15 mouse cellular contexts compared by ENCODE assay signal in genomic region chr13:25858207-25858606, GRCm38 (mm10).
"Had no signal": no experiment of that assay in that cellular context is flagged by ENCODE, and none has a peak within 500 bp of the region (broad histone marks: within the 10 kb centered on the region; RNA-seq: fewer than 3 reads in every experiment).

No protein-coding gene starts in this region.

- H3K9ac ChIP-seq: liver, embryonic 13.5 days; liver, embryonic 15.5 days; liver, postnatal 0 days; lung, embryonic 15.5 days; midbrain, embryonic 13.5 days; midbrain, embryonic 15.5 days; neural tube, embryonic 12.5 days had no signal

- ATAC-seq: liver, postnatal 0 days; midbrain, embryonic 13.5 days; midbrain, embryonic 15.5 days had no signal

- H3K36me3 ChIP-seq: liver, embryonic 13.5 days; liver, embryonic 15.5 days; lung, embryonic 15.5 days; midbrain, embryonic 13.5 days; midbrain, embryonic 15.5 days; neural tube, embryonic 12.5 days had no signal

- H3K4me3 ChIP-seq: liver, embryonic 13.5 days; liver, embryonic 15.5 days; lung, embryonic 15.5 days; megakaryocyte, embryonic 14.5 days; midbrain, embryonic 13.5 days; midbrain, embryonic 15.5 days; neural tube, embryonic 12.5 days had no signal

- H3K9me3 ChIP-seq: liver, embryonic 13.5 days; liver, embryonic 15.5 days; lung, embryonic 15.5 days; midbrain, embryonic 13.5 days; midbrain, embryonic 15.5 days; neural tube, embryonic 12.5 days had no signal

- H3K27ac ChIP-seq: liver, embryonic 13.5 days; liver, embryonic 15.5 days; lung, embryonic 15.5 days; macrophage; midbrain, embryonic 13.5 days; midbrain, embryonic 15.5 days; neural tube, embryonic 12.5 days had no signal

- H3K4me2 ChIP-seq: liver, embryonic 13.5 days; liver, embryonic 15.5 days; lung, embryonic 15.5 days; midbrain, embryonic 13.5 days; midbrain, embryonic 15.5 days; neural tube, embryonic 12.5 days had no signal

- H3K4me1 ChIP-seq: liver, embryonic 13.5 days; liver, embryonic 15.5 days; megakaryocyte, embryonic 14.5 days; midbrain, embryonic 13.5 days; midbrain, embryonic 15.5 days; neural tube, embryonic 12.5 days had no signal

- H3K27me3 ChIP-seq: liver, embryonic 13.5 days; liver, embryonic 15.5 days; lung, embryonic 15.5 days; megakaryocyte, embryonic 14.5 days; midbrain, embryonic 13.5 days; midbrain, embryonic 15.5 days; neural tube, embryonic 12.5 days had no signal

- DNase-seq: liver, embryonic 13.5 days; liver, postnatal 0 days; lung, adult 2 months; right cerebral cortex, postnatal 14 days; spleen, adult 18-20 months; thymus, adult 18-20 months; thymus, postnatal 14 days; thymus, postnatal 36 days had no signal
